Comparison of ENCODE assay signal across 23 mouse cellular contexts in genomic region chr13:14513934-14514333, GRCm38 (mm10). TPM values are rescaled to one million over a fixed set of nuclear protein-coding genes. Genes with fewer than 3 reads are reported as not detected.
DNase-seq lines count a peak whose midpoint lies in the region; ATAC-seq lines count a peak whose summit lies in the region.
"Had no signal": no experiment of that assay in that cellular context is flagged by ENCODE, and none has a peak within 500 bp of the region (broad histone marks: within the 10 kb centered on the region; RNA-seq: fewer than 3 reads in every experiment).

No protein-coding gene starts in this region.

- no peaks in the 10 kb centered on the region for H3K36me3 ChIP-seq in forebrain, embryonic 13.5 days (ENCODE audit: poor library complexity, severe bottlenecking)
- H3K36me3 ChIP-seq in forebrain, embryonic 12.5 days (replicated peaks): no peaks in the 10 kb centered on the region
- H3K36me3 ChIP-seq in liver, embryonic 11.5 days (ENCODE audit: control insufficient read depth, insufficient read depth, low read length): no peaks in the 10 kb centered on the region
- no peaks in the 10 kb centered on the region for H3K36me3 ChIP-seq in midbrain, embryonic 16.5 days (ENCODE audit: control insufficient read depth, insufficient read depth, low read length)
- no peaks in the 10 kb centered on the region for H3K36me3 ChIP-seq in midbrain, embryonic 11.5 days (ENCODE audit: control insufficient read depth, insufficient read depth, low read length)
- H3K36me3 ChIP-seq: embryonic facial prominence, embryonic 10.5 days; embryonic facial prominence, embryonic 12.5 days; forebrain, embryonic 15.5 days had no signal

- no peak overlapping the region for H3K4me2 ChIP-seq in forebrain, embryonic 13.5 days
- no peak overlapping the region for H3K4me2 ChIP-seq in forebrain, embryonic 12.5 days
- no peak overlapping the region for H3K4me2 ChIP-seq in liver, embryonic 11.5 days
- H3K4me2 ChIP-seq in midbrain, embryonic 16.5 days (ENCODE audit: low read length): no peak overlapping the region
- no peak overlapping the region for H3K4me2 ChIP-seq in midbrain, embryonic 11.5 days
- H3K4me2 ChIP-seq: embryonic facial prominence, embryonic 12.5 days; forebrain, embryonic 15.5 days had no signal

- no peak overlapping the region for H3K27ac ChIP-seq in forebrain, embryonic 13.5 days
- no peak overlapping the region for H3K27ac ChIP-seq in forebrain, embryonic 12.5 days
- no peak overlapping the region for H3K27ac ChIP-seq in liver, embryonic 11.5 days (ENCODE audit: low read depth, low read length)
- H3K27ac ChIP-seq in midbrain, embryonic 16.5 days (ENCODE audit: low read length): no peak overlapping the region
- no peak overlapping the region for H3K27ac ChIP-seq in midbrain, embryonic 11.5 days (ENCODE audit: low read depth, low read length)
- H3K27ac ChIP-seq: embryonic facial prominence, embryonic 10.5 days; embryonic facial prominence, embryonic 12.5 days; forebrain, embryonic 15.5 days had no signal

- no peak for DNase-seq in liver, embryonic 11.5 days (ENCODE audit: low spot score)
- no peak for DNase-seq in liver
- DNase-seq in midbrain, embryonic 11.5 days (ENCODE audit: low spot score, missing footprints): no peak
- DNase-seq: adrenal gland, adult 8-10 months; adrenal gland, postnatal 14 days; adrenal gland, postnatal 36 days; B cell, adult 2 months; cerebellum, adult 11-12 months; cerebellum, adult 2 months; cerebellum, adult 9-10 months; cerebellum, postnatal 10 days; cerebellum, postnatal 25 days; forebrain, postnatal 0 days had no signal

- H3K9me3 ChIP-seq in forebrain, embryonic 13.5 days (replicated peaks): no peaks in the 10 kb centered on the region
- H3K9me3 ChIP-seq in forebrain, embryonic 12.5 days: no peaks in the 10 kb centered on the region
- no peaks in the 10 kb centered on the region for H3K9me3 ChIP-seq in liver, embryonic 11.5 days (ENCODE audit: control insufficient read depth, low read length)
- no peaks in the 10 kb centered on the region for H3K9me3 ChIP-seq in midbrain, embryonic 16.5 days (replicated peaks; ENCODE audit: control insufficient read depth, low read length, poor library complexity, severe bottlenecking)
- no peaks in the 10 kb centered on the region for H3K9me3 ChIP-seq in midbrain, embryonic 11.5 days (ENCODE audit: control insufficient read depth, low read length)
- H3K9me3 ChIP-seq: embryonic facial prominence, embryonic 10.5 days; embryonic facial prominence, embryonic 12.5 days; forebrain, embryonic 15.5 days had no signal

- H3K4me3 ChIP-seq in forebrain, embryonic 13.5 days: no peak overlapping the region
- no peak overlapping the region for H3K4me3 ChIP-seq in forebrain, embryonic 12.5 days (replicated peaks)
- H3K4me3 ChIP-seq in liver, embryonic 11.5 days (ENCODE audit: low read depth, low read length): no peak overlapping the region
- no peak overlapping the region for H3K4me3 ChIP-seq in midbrain, embryonic 16.5 days (ENCODE audit: low read depth, low read length)
- no peak overlapping the region for H3K4me3 ChIP-seq in midbrain, embryonic 11.5 days (ENCODE audit: low read depth, low read length)
- H3K4me3 ChIP-seq: embryonic facial prominence, embryonic 10.5 days; embryonic facial prominence, embryonic 12.5 days; forebrain, embryonic 15.5 days had no signal

- H3K4me1 ChIP-seq in forebrain, embryonic 13.5 days: no peaks in the 10 kb centered on the region
- H3K4me1 ChIP-seq in forebrain, embryonic 12.5 days: no peaks in the 10 kb centered on the region
- H3K4me1 ChIP-seq in liver, embryonic 11.5 days (replicated peaks; ENCODE audit: control insufficient read depth, insufficient read depth, low read length): no peaks in the 10 kb centered on the region
- peaks cover 2% of the 10 kb centered on the region; the same call in 1 of the 2 replicates for H3K4me1 ChIP-seq in midbrain, embryonic 16.5 days (ENCODE audit: control insufficient read depth, insufficient read depth, low read length)
- no peaks in the 10 kb centered on the region for H3K4me1 ChIP-seq in midbrain, embryonic 11.5 days (ENCODE audit: control insufficient read depth, insufficient read depth, low read length)
- H3K4me1 ChIP-seq: embryonic facial prominence, embryonic 10.5 days; embryonic facial prominence, embryonic 12.5 days had no signal

- no peaks in the 10 kb centered on the region for H3K27me3 ChIP-seq in forebrain, embryonic 13.5 days
- H3K27me3 ChIP-seq in forebrain, embryonic 12.5 days: no peaks in the 10 kb centered on the region
- H3K27me3 ChIP-seq in liver, embryonic 11.5 days (replicated peaks; ENCODE audit: control insufficient read depth, insufficient read depth, low read length): no peaks in the 10 kb centered on the region
- H3K27me3 ChIP-seq in midbrain, embryonic 16.5 days (ENCODE audit: control insufficient read depth, insufficient read depth, low read depth, low read length): no peaks in the 10 kb centered on the region
- H3K27me3 ChIP-seq in midbrain, embryonic 11.5 days (ENCODE audit: control insufficient read depth, insufficient read depth, low read length): no peaks in the 10 kb centered on the region
- H3K27me3 ChIP-seq: CH12.LX; embryonic facial prominence, embryonic 12.5 days; forebrain, embryonic 15.5 days; Patski had no signal

- ATAC-seq in forebrain, embryonic 13.5 days: 0 out of 2 replicates have a peak, but pooled peaks have one; percentile 41
- ATAC-seq in forebrain, embryonic 12.5 days (ENCODE audit: low FRiP score): no peak
- ATAC-seq in liver, embryonic 11.5 days (replicated peaks; ENCODE audit: low FRiP score): peak; percentile 54; the same call in 1 of the 2 replicates
- 0 out of 2 replicates have a peak, but pooled peaks have one; percentile 48 for ATAC-seq in midbrain, embryonic 16.5 days
- no peak for ATAC-seq in midbrain, embryonic 11.5 days (ENCODE audit: low FRiP score)
- ATAC-seq: activated CD4-positive, CD25-positive, alpha-beta regulatory T cell, adult 4 months; CD4-positive, CD25-positive, alpha-beta regulatory T cell, adult 4 months; forebrain, embryonic 15.5 days; forebrain, postnatal 0 days; Patski had no signal

- H3K9ac ChIP-seq in forebrain, embryonic 13.5 days: no peak overlapping the region
- no peak overlapping the region for H3K9ac ChIP-seq in forebrain, embryonic 12.5 days
- no peak overlapping the region for H3K9ac ChIP-seq in liver, embryonic 11.5 days (ENCODE audit: low read depth, low read length)
- H3K9ac ChIP-seq in midbrain, embryonic 16.5 days (ENCODE audit: low read depth, low read length): no peak overlapping the region
- no peak overlapping the region for H3K9ac ChIP-seq in midbrain, embryonic 11.5 days (ENCODE audit: low read length)
- H3K9ac ChIP-seq: embryonic facial prominence, embryonic 12.5 days; forebrain, embryonic 15.5 days; forebrain, postnatal 0 days had no signal

RNA-seq across cellular contexts. Expression of gene Hecw1, which starts 9.1 kb away (rescaled TPM):
- 23.8 and 24.9 TPM in 2 replicates for polyA plus RNA-seq in forebrain, embryonic 13.5 days (2015; fragmentation: Nextera tagmentation; extraction: Ambion mirVana)
- polyA plus RNA-seq in forebrain, embryonic 12.5 days (2016; fragmentation: Nextera tagmentation; extraction: Ambion mirVana): 17.4 and 19.6 TPM in 2 replicates
- polyA plus RNA-seq in liver, embryonic 11.5 days (2014; fragmentation: Nextera tagmentation; extraction: Ambion mirVana): 0.15 and 0.44 TPM in 2 replicates
- polyA plus RNA-seq in midbrain, embryonic 16.5 days (2015; fragmentation: Nextera tagmentation; extraction: Ambion mirVana): 45.9 and 51.8 TPM in 2 replicates
- polyA plus RNA-seq in midbrain, embryonic 11.5 days (2014; fragmentation: Nextera tagmentation; extraction: Ambion mirVana): 7.4 and 7.8 TPM in 2 replicates
- polyA plus RNA-seq: Patski had no signal

Comparison
In these comparisons a context has a peak if more than half of its experiments do, and no peak if none do; other contexts are left out.
1. ATAC-seq: peak in forebrain, embryonic 13.5 days (single experiment), liver, embryonic 11.5 days (single experiment) and midbrain, embryonic 16.5 days (single experiment); none in forebrain, embryonic 12.5 days (single experiment) and midbrain, embryonic 11.5 days (single experiment).